Mouse (Mus musculus): Measurements from ENCODE around the gene Timm44. TPM values are rescaled to one million over a fixed set of nuclear protein-coding genes. Genes with fewer than 3 reads are reported as not detected.

Gene Timm44
- polyA plus RNA-seq, 1 experiment = 44.6 TPM

GRCm38 (mm10) chr8:4245061-4245460, 30.7 kb downstream of the Timm44 start:
- WGBS = 96% methylated on average over 5 of the region's 5 CpGs

GRCm38 (mm10) chr8:4239193-4239890, 36.4 kb downstream of the Timm44 start:
- Histone ChIP-seq H3K4me1 (ENCODE audit: control insufficient read depth, insufficient read depth, low read length) (peaks cover 5% of the 10 kb centered on the region; the same call in 1 of the 2 replicates), H3K4me3 (replicated peaks; ENCODE audit: extremely low read depth, low read depth, low read length) (peak overlapping the region; percentile 95)
- 7% methylated on average over 19 of the region's 19 CpGs for WGBS
- TF ChIP-seq CTCF (IDR thresholded peaks at IDR 0.05; ENCODE audit: insufficient read depth, low read length) (no peak), POLR2A (IDR thresholded peaks at IDR 0.05; ENCODE audit: borderline replicate concordance, extremely low read depth, low read depth, low read length) (no peak)
- DNase-seq = no peak

More at GRCm38 (mm10) chr8:4245061-4245460, 30.7 kb downstream of the Timm44 start:
- H3K4me1 ChIP-seq (ENCODE audit: control insufficient read depth, insufficient read depth, low read length) = no peaks in the 10 kb centered on the region
- DNase-seq = no peak
- no peak for TF ChIP-seq POLR2A (IDR thresholded peaks at IDR 0.05; ENCODE audit: borderline replicate concordance, extremely low read depth, low read depth, low read length)
- TF ChIP-seq CTCF (IDR thresholded peaks at IDR 0.05; ENCODE audit: insufficient read depth, low read length) = no peak
- no peak overlapping the region for H3K4me3 ChIP-seq (replicated peaks; ENCODE audit: extremely low read depth, low read depth, low read length)

GRCm38 (mm10) chr8:4238434-4239192, 37.1 kb downstream of the Timm44 start, which contains the start of the genes Map2k7 and Gm49320:
TSS of gene Map2k7 (plus strand) at chr8:4238740.
TSS of gene Gm49320 (plus strand) at chr8:4238865.
- WGBS = under 1% methylated on average over 71 of the region's 71 CpGs
- DNase-seq = peak; percentile 99
- H3K4me1 ChIP-seq (ENCODE audit: control insufficient read depth, insufficient read depth, low read length) = peaks cover 5% of the 10 kb centered on the region; the same call in 1 of the 2 replicates
- H3K4me3 ChIP-seq (replicated peaks; ENCODE audit: extremely low read depth, low read depth, low read length) = peak within 1 kb of the TSS; percentile 95
- TF ChIP-seq CTCF (IDR thresholded peaks at IDR 0.05; ENCODE audit: insufficient read depth, low read length) (peak; percentile 36), POLR2A (IDR thresholded peaks at IDR 0.05; ENCODE audit: borderline replicate concordance, extremely low read depth, low read depth, low read length) (peak; percentile 67; the same call in 1 of the 2 replicates)

- TF ChIP-seq CTCF (IDR thresholded peaks at IDR 0.05; ENCODE audit: insufficient read depth, low read length) = no peak
- peak; percentile 47; the same call in 1 of the 2 replicates for TF ChIP-seq POLR2A (IDR thresholded peaks at IDR 0.05; ENCODE audit: borderline replicate concordance, extremely low read depth, low read depth, low read length)
- Histone ChIP-seq H3K4me3 (replicated peaks; ENCODE audit: extremely low read depth, low read depth, low read length) (peak overlapping the region; percentile 95), H3K4me1 (ENCODE audit: control insufficient read depth, insufficient read depth, low read length) (peaks cover 5% of the 10 kb centered on the region; the same call in 1 of the 2 replicates)
- WGBS = 12% methylated on average over 15 of the region's 15 CpGs
- no peak for DNase-seq
Measured at GRCm38 (mm10) chr8:4237814-4238433, 37.8 kb downstream of the Timm44 start.

- 50% methylated on average over 10 of the region's 10 CpGs for WGBS
- Histone ChIP-seq H3K4me3 (replicated peaks; ENCODE audit: extremely low read depth, low read depth, low read length) (no peak overlapping the region), H3K4me1 (ENCODE audit: control insufficient read depth, insufficient read depth, low read length) (no peaks in the 10 kb centered on the region)
- TF ChIP-seq CTCF (IDR thresholded peaks at IDR 0.05; ENCODE audit: insufficient read depth, low read length) (no peak), POLR2A (IDR thresholded peaks at IDR 0.05; ENCODE audit: borderline replicate concordance, extremely low read depth, low read depth, low read length) (no peak)
- DNase-seq = peak; percentile 53
Measured at GRCm38 (mm10) chr8:4230612-4231351, 44.9 kb downstream of the Timm44 start.

GRCm38 (mm10) chr8:4229784-4230183, 45.9 kb downstream of the Timm44 start:
- TF ChIP-seq POLR2A (IDR thresholded peaks at IDR 0.05; ENCODE audit: borderline replicate concordance, extremely low read depth, low read depth, low read length) (no peak), CTCF (IDR thresholded peaks at IDR 0.05; ENCODE audit: insufficient read depth, low read length) (no peak)
- no peak for DNase-seq
- Histone ChIP-seq H3K4me1 (ENCODE audit: control insufficient read depth, insufficient read depth, low read length) (no peaks in the 10 kb centered on the region), H3K4me3 (replicated peaks; ENCODE audit: extremely low read depth, low read depth, low read length) (no peak overlapping the region)
- 66% methylated on average over 5 of the region's 5 CpGs for WGBS

- no peak for DNase-seq
- 94% methylated on average over 4 of the region's 4 CpGs for WGBS
- H3K4me3 ChIP-seq (replicated peaks; ENCODE audit: extremely low read depth, low read depth, low read length) = no peak overlapping the region
- TF ChIP-seq POLR2A (IDR thresholded peaks at IDR 0.05; ENCODE audit: borderline replicate concordance, extremely low read depth, low read depth, low read length) (no peak), CTCF (IDR thresholded peaks at IDR 0.05; ENCODE audit: insufficient read depth, low read length) (no peak)
- H3K4me1 ChIP-seq (ENCODE audit: control insufficient read depth, insufficient read depth, low read length) = no peaks in the 10 kb centered on the region
Measured at GRCm38 (mm10) chr8:4227919-4228318, 47.8 kb downstream of the Timm44 start.

GRCm38 (mm10) chr8:4226739-4227347, 48.9 kb downstream of the Timm44 start, which contains the start of gene Lrrc8e:
TSS of gene Lrrc8e (plus strand) at chr8:4226827.
- Histone ChIP-seq H3K4me1 (ENCODE audit: control insufficient read depth, insufficient read depth, low read length) (no peaks in the 10 kb centered on the region), H3K4me3 (replicated peaks; ENCODE audit: extremely low read depth, low read depth, low read length) (peak within 1 kb of the TSS; percentile 63)
- WGBS = 9% methylated on average over 33 of the region's 33 CpGs
- peak; percentile 48 for DNase-seq
- TF ChIP-seq CTCF (IDR thresholded peaks at IDR 0.05; ENCODE audit: insufficient read depth, low read length) = no peak
- TF ChIP-seq POLR2A (IDR thresholded peaks at IDR 0.05; ENCODE audit: borderline replicate concordance, extremely low read depth, low read depth, low read length) = no peak

Data from lung, adult 2 months (tissue).